Mouse (Mus musculus) E14TG2a.4 (cell line): ENCODE data around the gene Hnrnpm.

Experiments
- H3K27me3 ChIP-seq: 2 replicates; pipeline ENCODE4 v1.6.1; 2014; ENCODE audit warnings: low read length, control low read depth; ENCODE audit not compliant: insufficient read depth
- H3K36me3 ChIP-seq: 2 replicates; pipeline ENCODE4 v1.6.1; 2014; ENCODE audit warnings: low read length, control low read depth; ENCODE audit not compliant: insufficient read depth
- H3K4me1 ChIP-seq: replicated peaks from 2 replicates; pipeline ENCODE4 v1.6.1; 2014; ENCODE audit warnings: low read depth, low read length, control low read depth
- H3K4me3 ChIP-seq: replicated peaks from 2 replicates; pipeline ENCODE4 v1.5.1; 2014; ENCODE audit warnings: mild to moderate bottlenecking, low read length
- H3K9me3 ChIP-seq: 2 replicates; pipeline ENCODE4 v1.6.1; 2014; ENCODE audit warnings: low read length, control low read depth
- CTCF ChIP-seq: conservative IDR thresholded peaks from 2 replicates; pipeline ENCODE4 v1.5.1; 2014; ENCODE audit warnings: low read length
- NANOG ChIP-seq: IDR thresholded peaks from 2 replicates; pipeline ENCODE4 v1.6.1; 2014; ENCODE audit warnings: borderline replicate concordance, low read length, mixed read lengths
- POU5F1 ChIP-seq: IDR thresholded peaks from 2 replicates; pipeline ENCODE4 v1.6.1; 2014; ENCODE audit warnings: low read length, borderline replicate concordance

Gene Hnrnpm

DNA sequence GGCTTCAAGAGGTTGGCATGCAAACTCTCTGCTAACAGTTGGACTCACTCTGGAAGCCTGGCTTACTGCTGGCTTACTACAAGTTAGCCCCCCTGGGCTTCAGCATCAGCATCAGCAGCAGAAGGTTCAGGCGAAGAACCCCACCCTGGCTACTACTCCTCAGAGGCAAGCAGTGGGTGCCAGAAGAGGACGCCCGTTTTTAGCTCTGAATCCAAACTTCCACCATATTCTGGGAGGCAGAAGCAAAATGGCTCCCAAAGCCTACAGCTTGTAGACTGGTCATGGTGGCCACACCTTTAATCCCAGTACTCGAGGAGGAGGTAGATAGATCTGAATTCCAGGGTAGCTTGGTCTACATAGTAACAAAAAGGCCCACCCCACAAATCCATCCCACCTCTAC is 42.6 kb downstream of the Hnrnpm start:
- Histone ChIP-seq H3K9me3 (no peaks in the 10 kb centered on the region), H3K4me3 (no peak overlapping the region), H3K36me3 (peaks cover 75% of the 10 kb centered on the region), H3K4me1 (peaks cover 55% of the 10 kb centered on the region), H3K27me3 (no peaks in the 10 kb centered on the region)
- TF ChIP-seq NANOG (no peak), CTCF (no peak), POU5F1 (no peak)

DNA sequence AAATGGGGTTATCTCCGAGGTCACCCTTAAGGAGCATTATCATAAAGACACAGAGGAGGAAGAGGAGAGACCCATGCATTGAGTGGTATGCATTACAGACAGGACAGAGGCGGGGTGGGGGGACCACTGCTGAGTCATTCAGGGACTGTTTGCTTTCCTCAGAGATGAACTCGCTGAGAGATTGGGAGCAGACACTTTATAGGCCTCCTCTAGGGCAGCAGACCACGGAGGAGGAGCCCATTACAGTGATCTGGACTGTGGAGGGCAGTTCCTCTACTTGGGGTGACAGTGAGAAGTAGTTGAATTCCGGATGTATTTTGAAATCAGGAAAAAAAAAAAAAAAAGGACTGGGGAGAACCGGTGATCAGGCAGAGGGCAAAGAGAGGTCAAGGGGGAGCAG is 46.9 kb downstream of the Hnrnpm start:
- H3K4me1 ChIP-seq: peaks cover 57% of the 10 kb centered on the region
- H3K4me3 ChIP-seq: no peak overlapping the region
- TF ChIP-seq CTCF (no peak), NANOG (no peak), POU5F1 (no peak)
- H3K27me3 ChIP-seq: no peaks in the 10 kb centered on the region
- H3K36me3 ChIP-seq: peaks cover 64% of the 10 kb centered on the region
- H3K9me3 ChIP-seq: no peaks in the 10 kb centered on the region

DNA sequence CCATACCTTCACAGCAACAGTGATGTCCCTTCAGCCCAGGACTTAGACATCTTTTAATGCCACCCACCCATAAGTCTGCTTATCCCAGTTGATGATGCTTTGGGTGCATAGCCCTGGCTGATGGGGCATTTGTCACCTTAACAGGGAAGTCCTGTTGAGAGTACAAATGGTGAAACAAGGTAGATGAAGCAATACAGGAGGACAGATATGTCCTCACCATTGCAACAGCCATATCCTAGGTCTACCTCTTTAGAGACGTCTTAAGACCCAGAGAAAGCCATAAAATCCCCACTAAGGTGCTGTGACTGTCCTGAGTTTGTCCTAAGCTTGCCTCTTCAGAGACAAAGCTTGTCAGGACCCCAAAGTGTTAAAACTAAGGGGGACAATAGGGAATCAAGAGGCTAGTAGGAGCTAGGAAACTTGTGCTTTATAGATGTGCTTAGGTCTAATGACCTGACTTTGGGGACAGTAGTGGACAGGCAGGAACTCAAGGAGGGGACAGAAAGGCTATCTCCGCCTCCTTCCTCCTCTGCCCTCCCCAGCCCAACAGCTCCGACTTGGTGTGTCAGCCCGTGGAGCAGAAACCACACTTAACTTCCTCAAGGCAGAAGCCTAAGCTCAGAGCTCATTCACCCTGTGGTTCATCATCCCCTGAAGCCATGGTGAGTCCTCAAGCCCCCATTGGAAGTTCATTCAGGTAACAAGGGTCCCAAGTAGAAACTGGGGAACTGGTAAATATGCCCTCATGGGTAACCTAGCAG is 49.0 kb downstream of the Hnrnpm start, which contains the start of gene Pram1:
Pram1 (plus strand) TSS at position 541 of the 761 bp plus-strand sequence.
- Histone ChIP-seq H3K4me1 (peaks cover 44% of the 10 kb centered on the region), H3K4me3 (no peak within 1 kb of the TSS), H3K27me3 (no peaks in the 10 kb centered on the region), H3K36me3 (peaks cover 58% of the 10 kb centered on the region), H3K9me3 (no peaks in the 10 kb centered on the region)
- TF ChIP-seq CTCF (no peak), POU5F1 (no peak), NANOG (no peak)

DNA sequence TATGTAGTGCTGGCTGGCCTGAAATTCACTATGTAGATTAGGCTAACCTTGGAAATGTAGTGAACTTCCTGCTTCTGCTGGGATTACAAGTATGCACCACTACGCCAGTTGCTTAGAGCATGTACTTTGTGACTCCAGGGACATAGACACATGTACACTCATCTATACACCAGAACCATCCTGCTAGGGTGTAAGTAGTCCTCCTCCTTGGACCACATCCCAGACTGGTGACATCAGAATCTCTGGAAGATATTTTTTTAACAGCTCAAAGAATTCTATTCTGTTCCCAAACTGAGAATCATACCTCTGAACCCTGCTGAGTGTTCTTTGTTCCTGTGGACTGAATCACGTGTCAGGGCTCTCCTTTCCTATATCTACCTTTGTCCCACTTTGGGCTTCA is 49.6 kb downstream of the Hnrnpm start:
- no peaks in the 10 kb centered on the region for H3K27me3 ChIP-seq
- TF ChIP-seq NANOG (no peak), CTCF (no peak), POU5F1 (no peak)
- H3K4me3 ChIP-seq: no peak overlapping the region
- H3K9me3 ChIP-seq: no peaks in the 10 kb centered on the region
- peaks cover 57% of the 10 kb centered on the region for H3K36me3 ChIP-seq
- peaks cover 40% of the 10 kb centered on the region for H3K4me1 ChIP-seq

DNA sequence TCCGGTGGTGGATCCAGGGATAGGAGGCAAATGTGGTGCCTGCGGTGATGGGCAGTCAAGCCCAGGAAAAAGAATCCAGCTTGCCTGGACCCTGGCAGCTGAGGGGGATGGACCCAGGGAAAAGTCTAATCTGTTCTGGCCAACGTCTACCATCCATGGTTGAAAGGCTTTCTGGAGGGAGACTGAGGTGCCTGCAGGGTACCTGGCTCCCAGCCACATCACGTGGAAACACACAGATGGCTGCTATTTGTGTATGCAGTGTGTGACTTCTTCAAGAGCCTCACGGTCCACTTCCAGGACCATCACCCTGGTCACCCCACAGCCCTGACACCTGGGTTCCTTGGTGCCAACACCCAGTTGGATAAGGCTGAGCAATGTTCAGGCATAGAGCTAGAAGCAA is 54.9 kb downstream of the Hnrnpm start:
- peaks cover 20% of the 10 kb centered on the region for H3K9me3 ChIP-seq
- peaks cover 57% of the 10 kb centered on the region for H3K36me3 ChIP-seq
- H3K4me1 ChIP-seq: peaks cover 37% of the 10 kb centered on the region

DNA sequence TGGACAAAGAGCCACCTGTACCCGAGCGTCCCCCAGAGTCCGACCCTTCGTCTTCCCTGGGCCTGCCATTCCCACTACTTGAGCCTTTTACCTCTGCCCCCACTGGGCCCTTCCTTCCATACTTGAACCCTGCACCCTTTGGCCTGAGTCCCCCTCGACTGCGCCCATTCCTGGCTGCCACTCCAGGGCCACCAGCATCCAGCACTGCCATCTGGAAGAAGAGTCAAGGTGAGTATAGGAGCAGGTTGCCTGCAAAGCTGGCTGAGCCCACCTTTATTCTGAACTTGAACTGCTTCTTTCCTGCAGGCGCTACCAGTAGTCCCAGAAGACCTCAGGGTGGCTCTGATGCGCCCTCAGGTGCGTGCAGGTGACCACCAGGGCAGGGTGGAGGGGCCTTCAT is 55.4 kb downstream of the Hnrnpm start:
- H3K4me3 ChIP-seq: no peak overlapping the region
- H3K36me3 ChIP-seq: peaks cover 54% of the 10 kb centered on the region
- H3K9me3 ChIP-seq: peaks cover 25% of the 10 kb centered on the region
- H3K4me1 ChIP-seq: peaks cover 37% of the 10 kb centered on the region
- TF ChIP-seq NANOG (no peak), CTCF (no peak), POU5F1 (no peak)
- H3K27me3 ChIP-seq: no peaks in the 10 kb centered on the region

More for the DNA sequence above, 54.9 kb downstream of the Hnrnpm start:
- Histone ChIP-seq H3K27me3 (no peaks in the 10 kb centered on the region), H3K4me3 (no peak overlapping the region)
- TF ChIP-seq POU5F1 (no peak), NANOG (no peak), CTCF (no peak)

DNA sequence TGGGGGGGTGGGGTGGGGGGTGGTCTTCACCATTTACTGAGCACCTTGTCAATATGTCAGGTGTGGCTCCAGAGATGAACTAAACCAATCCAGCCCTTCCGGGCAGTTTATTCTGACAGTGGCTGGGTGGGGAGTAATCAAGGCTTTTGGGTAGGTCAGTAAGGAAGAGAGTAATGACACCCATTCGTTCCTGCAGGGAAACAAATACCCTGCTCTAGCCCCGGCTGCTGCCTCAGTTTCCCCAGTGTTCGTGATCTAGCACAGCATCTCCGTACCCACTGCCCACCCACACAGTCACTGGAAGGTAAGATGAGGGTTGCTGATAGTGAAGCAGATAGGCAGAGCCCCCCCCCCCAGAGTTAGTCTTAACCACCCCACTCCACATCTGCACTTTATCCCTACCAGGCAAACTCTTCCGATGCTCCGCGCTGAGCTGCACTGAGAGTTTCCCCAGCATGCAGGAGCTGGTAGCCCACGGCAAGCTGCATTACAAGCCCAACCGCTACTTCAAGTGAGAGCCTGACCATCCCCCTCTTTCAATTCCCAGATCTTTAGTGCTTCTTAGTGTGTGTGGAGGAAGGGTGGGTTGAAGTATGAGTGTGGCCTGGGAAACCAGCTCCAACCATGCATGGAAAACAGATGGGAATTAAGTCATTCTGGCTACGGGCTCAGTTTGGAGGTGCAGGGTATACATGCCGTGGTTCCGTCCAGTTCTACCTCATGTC is 56.3 kb downstream of the Hnrnpm start:
- TF ChIP-seq CTCF (no peak), NANOG (no peak), POU5F1 (no peak)
- Histone ChIP-seq H3K27me3 (no peaks in the 10 kb centered on the region), H3K9me3 (peaks cover 33% of the 10 kb centered on the region)

DNA sequence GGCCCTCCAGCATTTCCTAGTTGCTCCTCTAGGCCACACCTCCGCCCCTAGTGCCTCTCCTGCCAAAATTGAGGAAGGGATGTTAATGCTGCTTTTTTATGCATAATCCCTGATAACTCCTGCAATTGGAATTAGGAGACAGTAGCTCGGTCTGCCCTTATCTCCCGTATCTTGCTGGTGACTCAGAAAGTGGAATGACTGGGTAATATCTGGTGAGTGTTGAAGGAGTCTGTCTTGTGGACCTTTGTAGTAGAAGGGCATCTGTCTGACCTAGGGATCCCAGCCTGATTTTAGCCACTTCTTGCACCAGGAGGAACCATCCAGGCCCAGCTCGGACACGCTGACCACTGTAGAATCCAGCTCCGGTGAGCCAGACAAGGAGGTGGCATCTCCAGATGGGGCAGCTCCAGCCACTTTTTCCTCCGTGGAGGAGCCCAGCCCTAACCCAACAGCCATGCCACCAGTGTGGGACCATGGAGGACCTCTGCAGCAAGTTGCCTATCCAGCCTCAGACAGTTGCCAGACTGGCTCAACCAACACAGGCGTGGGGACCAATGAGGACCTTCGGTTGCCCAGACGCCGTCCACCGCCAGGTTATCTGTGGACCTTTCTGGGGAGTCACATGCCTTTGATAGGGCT is 57.1 kb downstream of the Hnrnpm start:
- peaks cover 43% of the 10 kb centered on the region for H3K36me3 ChIP-seq
- H3K4me3 ChIP-seq: peak overlapping the region; percentile 85
- H3K9me3 ChIP-seq: peaks cover 35% of the 10 kb centered on the region
- H3K27me3 ChIP-seq: no peaks in the 10 kb centered on the region
- H3K4me1 ChIP-seq: peaks cover 29% of the 10 kb centered on the region
- peak; percentile 64; the same call in 1 of the 2 replicates for TF ChIP-seq POU5F1
- no peak for TF ChIP-seq NANOG
- no peak for TF ChIP-seq CTCF

More for the DNA sequence above, 56.3 kb downstream of the Hnrnpm start:
- Histone ChIP-seq H3K4me3 (no peak overlapping the region), H3K4me1 (peaks cover 32% of the 10 kb centered on the region), H3K36me3 (peaks cover 45% of the 10 kb centered on the region)
